Mouse (Mus musculus) stomach, embryonic 14.5 days (tissue): ENCODE measurements at regions not wholly inside any gene's neighbourhood (a gene's known extent, or its start where the extent isn't known, plus 50 kb on each side); places are given as distances from the start of the nearest gene placed in this dataset.
A peak's percentile ranks its signal among the peaks of the same experiment; 100 is the strongest.
"Not testable (repeated sequence)": the region's sequence is repeated elsewhere in the genome, so short reads cannot be mapped to it uniquely, and the experiment has no call there.

ENCODE experiments used
- ATAC-seq: fragments of 200-750 bp; cut with Nextera tagmentation; 2 replicates; pipeline ENCODE4 v1.8.0; 2017; ENCODE audit warnings: low read depth, moderate TSS enrichment; ENCODE audit not compliant: insufficient number of reproducible peaks, insufficient read depth, low FRiP score
- H3K27ac ChIP-seq: fragments of 300-500 bp; sonication (generic); 2 replicates; pipeline ENCODE4 v1.5.1; 2014; ENCODE audit warnings: mild to moderate bottlenecking, low read length, moderate library complexity, mixed read lengths
- H3K27me3 ChIP-seq: fragments of 300-500 bp; sonication (generic); 2 replicates; pipeline ENCODE4 v1.6.1; 2014; ENCODE audit warnings: low read length, control low read depth, mixed read lengths; ENCODE audit not compliant: control insufficient read depth, insufficient read depth
- H3K36me3 ChIP-seq: fragments of 300-500 bp; sonication (generic); 2 replicates; pipeline ENCODE4 v1.6.1; 2014; ENCODE audit warnings: mild to moderate bottlenecking, control low read depth, low read length, moderate library complexity, mixed read lengths; ENCODE audit not compliant: control insufficient read depth, insufficient read depth
- H3K4me1 ChIP-seq: fragments of 300-500 bp; sonication (generic); 2 replicates; pipeline ENCODE4 v1.6.1; 2014; ENCODE audit warnings: low read length, control low read depth, mixed read lengths; ENCODE audit not compliant: control insufficient read depth, insufficient read depth
- H3K4me2 ChIP-seq: fragments of 300-500 bp; sonication (generic); replicated peaks from 2 replicates; pipeline ENCODE4 v1.6.1; 2014; ENCODE audit warnings: low read depth, low read length, control low read depth
- H3K4me3 ChIP-seq: fragments of 300-500 bp; sonication (generic); 2 replicates; pipeline ENCODE4 v1.5.1; 2014; ENCODE audit warnings: low read depth, low read length, control low read depth
- H3K9ac ChIP-seq: fragments of 300-500 bp; sonication (generic); replicated peaks from 2 replicates; pipeline ENCODE4 v1.6.1; 2014; ENCODE audit warnings: low read depth, mild to moderate bottlenecking, control low read depth, low read length, moderate library complexity, mixed read lengths
- H3K9me3 ChIP-seq: fragments of 300-500 bp; sonication (generic); 2 replicates; pipeline ENCODE4 v1.6.1; 2016; ENCODE audit warnings: low read depth, low read length, control low read depth; ENCODE audit not compliant: control insufficient read depth
- WGBS: fragments of 180-500 bp; shearing (Covaris S2); extraction: QIAGEN DNeasy Blood & Tissue Kit; methylation state at CpG from one replicate; pipeline ENCODE4 v1.1.7; 2014; 5-methylcytosine and 5-hydroxymethylcytosine counted together

DNA sequence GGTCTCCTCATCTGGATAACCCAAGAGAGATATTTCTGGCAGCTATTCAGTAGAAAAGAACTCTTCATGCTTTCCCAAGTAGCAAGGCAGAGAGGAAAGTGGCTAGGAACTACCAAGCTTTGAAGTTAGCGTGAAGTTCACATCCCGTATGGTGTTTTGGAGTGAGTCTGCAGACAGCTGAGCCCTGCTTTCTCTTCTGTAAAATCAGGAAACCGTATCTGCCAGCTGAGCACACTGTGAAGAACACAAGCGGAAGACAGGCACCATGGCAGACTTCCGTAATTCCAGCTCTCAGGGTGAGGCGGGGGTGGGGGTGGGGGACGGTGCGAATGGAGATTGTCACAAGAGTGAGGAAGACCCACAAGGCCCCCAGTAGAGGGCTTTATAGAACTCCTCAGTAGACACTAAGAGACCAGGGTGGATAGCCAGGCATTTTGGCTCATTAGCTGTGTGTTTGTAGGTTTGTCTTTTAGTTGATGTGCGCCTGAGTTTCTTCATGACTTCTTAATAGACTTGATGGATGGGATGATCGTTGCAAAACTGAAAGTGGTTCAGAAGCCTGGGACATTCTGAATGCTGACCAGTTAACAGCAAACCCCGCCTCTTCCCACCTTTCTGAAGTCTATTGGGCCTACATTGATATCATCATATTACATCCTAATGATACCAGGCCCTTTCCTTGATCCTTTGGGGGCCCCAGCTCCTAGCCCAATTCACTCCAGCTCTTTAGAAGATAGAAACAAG is 287.4 kb downstream of the 4933412E24Rik start:
- no peak overlapping the region for H3K9ac ChIP-seq
- H3K4me1 ChIP-seq = no peaks in the 10 kb centered on the region
- H3K27ac ChIP-seq = no peak overlapping the region
- H3K9me3 ChIP-seq = no peaks in the 10 kb centered on the region
- no peaks in the 10 kb centered on the region for H3K36me3 ChIP-seq
- no peak overlapping the region for H3K4me2 ChIP-seq
- no peak overlapping the region for H3K4me3 ChIP-seq
- 77% methylated on average over 11 of the region's 11 CpGs for WGBS
- no peaks in the 10 kb centered on the region for H3K27me3 ChIP-seq
- ATAC-seq = no peak

DNA sequence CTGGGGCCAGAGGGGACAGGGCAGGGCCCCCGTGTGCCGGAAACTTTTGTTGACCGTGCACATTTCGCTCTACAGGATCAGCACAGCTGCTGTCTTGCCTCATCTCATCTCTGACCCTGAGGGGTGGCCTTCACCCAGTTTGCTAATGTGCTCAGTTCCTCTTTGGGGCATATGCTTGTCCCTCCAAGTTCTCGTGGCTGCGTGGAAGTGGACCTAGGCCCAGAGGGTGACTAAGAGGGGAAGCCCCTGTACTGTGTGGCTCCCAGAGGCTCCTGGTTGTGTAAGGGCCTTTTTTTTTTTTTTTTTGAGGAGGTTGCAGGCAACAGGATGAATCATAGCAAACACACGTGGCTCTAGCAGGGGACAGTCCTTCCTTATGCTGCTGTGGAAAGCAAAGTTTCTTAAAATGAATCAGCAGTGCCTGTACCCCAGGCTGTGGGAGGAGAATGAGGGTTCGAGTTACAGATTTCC is 288.2 kb downstream of the 4933412E24Rik start:
- H3K4me3 ChIP-seq = no peak overlapping the region
- H3K27me3 ChIP-seq = no peaks in the 10 kb centered on the region
- no peaks in the 10 kb centered on the region for H3K4me1 ChIP-seq
- no peaks in the 10 kb centered on the region for H3K36me3 ChIP-seq
- no peaks in the 10 kb centered on the region for H3K9me3 ChIP-seq
- WGBS = 60% methylated on average over 8 of the region's 8 CpGs
- H3K9ac ChIP-seq = no peak overlapping the region
- H3K4me2 ChIP-seq = no peak overlapping the region
- no peak overlapping the region for H3K27ac ChIP-seq
- peak; percentile 53; the same call in 1 of the 2 replicates for ATAC-seq

DNA sequence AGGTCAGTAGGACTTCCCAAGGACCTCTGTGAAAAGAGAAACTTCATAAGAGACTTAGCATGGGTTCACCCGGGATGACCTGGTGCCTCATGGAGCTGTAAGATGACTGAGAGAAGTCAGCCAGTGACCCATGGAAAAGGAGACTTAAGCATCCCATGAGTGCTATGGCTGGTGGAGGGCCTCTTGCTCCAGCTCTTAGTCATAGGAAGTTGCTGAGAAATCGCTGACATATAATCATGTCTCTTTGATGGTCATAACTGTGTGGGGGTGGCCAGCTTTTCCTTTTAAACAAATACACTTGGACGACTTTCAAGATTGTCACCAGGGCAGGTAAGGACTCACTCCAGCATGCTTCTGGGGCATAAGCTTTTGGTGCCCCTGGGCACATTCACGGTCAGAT is 290.5 kb downstream of the 4933412E24Rik start:
- no peaks in the 10 kb centered on the region for H3K9me3 ChIP-seq
- no peaks in the 10 kb centered on the region for H3K4me1 ChIP-seq
- no peak overlapping the region for H3K9ac ChIP-seq
- no peak for ATAC-seq
- H3K27me3 ChIP-seq = no peaks in the 10 kb centered on the region
- H3K36me3 ChIP-seq = no peaks in the 10 kb centered on the region
- WGBS = 88% methylated on average over 4 of the region's 4 CpGs
- no peak overlapping the region for H3K4me2 ChIP-seq
- no peak overlapping the region for H3K27ac ChIP-seq
- no peak overlapping the region for H3K4me3 ChIP-seq

DNA sequence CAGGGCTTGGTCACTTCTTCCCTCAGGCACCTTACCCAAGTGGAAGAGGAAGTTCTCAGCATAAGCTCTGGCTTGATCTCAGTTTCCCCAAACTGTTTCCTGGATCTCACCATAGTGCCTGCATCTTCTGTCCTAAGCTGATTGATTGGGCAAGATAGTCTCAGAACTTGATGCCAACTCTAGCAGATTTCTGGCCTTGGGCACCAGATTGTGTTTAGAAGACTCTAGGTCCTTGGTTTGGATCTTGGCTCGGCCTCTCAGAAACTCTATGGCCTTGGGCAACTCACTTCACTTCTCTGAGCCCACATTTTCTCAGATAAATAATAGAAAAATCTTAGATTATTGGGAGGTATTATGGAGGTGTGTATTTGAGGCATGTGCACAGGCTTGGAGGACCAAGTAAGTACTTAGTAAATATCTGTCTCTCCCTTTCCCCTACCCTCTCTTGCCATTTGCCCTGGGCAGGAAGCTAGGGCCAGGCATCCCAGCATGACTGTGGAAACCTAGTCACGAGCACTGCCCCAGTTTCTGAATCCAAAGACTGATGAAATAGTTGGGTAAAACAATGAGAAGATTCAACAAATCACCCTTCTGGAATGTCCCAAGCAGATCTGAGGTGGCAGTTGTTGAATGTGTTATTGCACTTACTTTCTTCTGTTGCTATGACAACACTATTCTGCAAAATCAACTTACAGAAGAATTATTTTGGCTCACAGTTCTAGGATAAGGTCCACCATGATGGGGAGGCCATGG is 293.6 kb downstream of the 4933412E24Rik start:
- Histone ChIP-seq H3K36me3 (no peaks in the 10 kb centered on the region), H3K4me2 (no peak overlapping the region), H3K4me3 (no peak overlapping the region), H3K4me1 (no peaks in the 10 kb centered on the region; the same call in 1 of the 2 replicates), H3K27me3 (no peaks in the 10 kb centered on the region), H3K9ac (no peak overlapping the region), H3K9me3 (no peaks in the 10 kb centered on the region), H3K27ac (no peak overlapping the region)
- ATAC-seq = no peak
- 83% methylated on average over 2 of the region's 2 CpGs for WGBS

DNA sequence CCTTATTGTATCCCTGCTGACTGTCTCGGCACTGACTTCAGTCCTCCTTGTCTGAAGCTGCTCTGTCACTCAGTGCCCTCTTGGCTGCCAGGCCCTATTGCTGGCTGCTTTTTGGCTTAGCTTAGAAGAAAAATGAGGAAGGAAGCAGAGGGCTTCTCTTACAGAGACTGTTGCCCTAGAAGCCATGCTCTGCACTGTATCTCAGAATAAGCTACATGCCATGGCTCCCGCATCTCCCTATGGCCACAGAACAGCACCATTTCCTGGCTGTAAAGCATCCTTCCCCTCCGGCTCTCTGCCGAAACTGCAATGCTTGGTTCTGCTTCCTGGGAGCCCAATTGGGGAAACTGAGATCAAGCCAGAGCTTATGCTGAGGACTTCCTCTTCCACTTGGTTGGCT is 295.0 kb downstream of the 4933412E24Rik start:
- no peaks in the 10 kb centered on the region for H3K36me3 ChIP-seq
- no peaks in the 10 kb centered on the region for H3K27me3 ChIP-seq
- no peaks in the 10 kb centered on the region; the same call in 1 of the 2 replicates for H3K4me1 ChIP-seq
- H3K9me3 ChIP-seq = no peaks in the 10 kb centered on the region
- no peak overlapping the region for H3K4me2 ChIP-seq
- H3K27ac ChIP-seq = no peak overlapping the region
- ATAC-seq = no peak
- H3K9ac ChIP-seq = no peak overlapping the region
- 83% methylated on average over 4 of the region's 4 CpGs for WGBS
- no peak overlapping the region for H3K4me3 ChIP-seq

DNA sequence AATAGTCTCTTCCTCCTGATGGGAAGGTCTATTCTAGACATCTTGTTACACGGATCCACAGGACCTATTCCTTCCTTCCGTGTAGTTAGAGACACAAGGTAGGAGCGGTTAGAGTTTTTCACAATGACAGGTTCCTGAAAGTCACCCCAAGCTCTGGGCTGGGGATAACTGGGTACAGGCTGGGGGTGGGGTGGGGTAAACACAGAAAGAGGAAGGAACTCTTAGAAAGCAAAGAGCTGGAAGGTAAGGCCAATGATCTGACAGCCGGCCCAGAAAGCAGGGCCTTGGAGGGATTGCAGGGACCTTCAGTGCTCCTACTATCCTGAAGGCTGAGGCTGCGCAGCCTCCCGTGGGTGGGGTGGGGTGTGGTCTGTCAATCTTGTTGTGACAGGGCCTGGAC is 295.4 kb downstream of the 4933412E24Rik start:
- H3K4me1 ChIP-seq = no peaks in the 10 kb centered on the region; the same call in 1 of the 2 replicates
- no peaks in the 10 kb centered on the region for H3K36me3 ChIP-seq
- H3K4me3 ChIP-seq = no peak overlapping the region
- no peaks in the 10 kb centered on the region for H3K9me3 ChIP-seq
- 84% methylated on average over 6 of the region's 6 CpGs for WGBS
- no peak overlapping the region for H3K4me2 ChIP-seq
- H3K27ac ChIP-seq = no peak overlapping the region
- H3K9ac ChIP-seq = no peak overlapping the region
- ATAC-seq = no peak
- no peaks in the 10 kb centered on the region for H3K27me3 ChIP-seq

DNA sequence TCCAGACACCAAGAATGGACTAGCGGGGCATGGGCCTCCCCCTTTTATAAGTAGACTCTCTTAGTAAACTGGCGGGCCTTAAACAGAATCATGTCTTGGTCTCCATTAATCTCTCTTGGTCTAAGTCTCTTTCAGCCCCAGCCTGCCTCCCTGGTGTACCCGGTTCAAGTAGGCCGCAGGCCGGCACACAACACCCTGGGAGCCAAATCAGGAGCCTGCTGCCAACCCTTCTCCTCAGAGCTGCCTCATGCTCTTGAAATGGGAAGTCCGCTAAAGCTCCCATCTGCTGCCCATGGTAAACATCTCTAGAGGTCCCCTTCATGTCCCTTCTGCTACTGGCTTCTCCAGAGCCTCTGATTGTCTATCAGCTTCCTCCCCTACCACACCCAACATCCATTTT is 296.3 kb downstream of the 4933412E24Rik start:
- Histone ChIP-seq H3K27ac (no peak overlapping the region), H3K4me3 (no peak overlapping the region), H3K9me3 (no peaks in the 10 kb centered on the region), H3K4me2 (no peak overlapping the region), H3K4me1 (no peaks in the 10 kb centered on the region; the same call in 1 of the 2 replicates), H3K9ac (no peak overlapping the region), H3K36me3 (no peaks in the 10 kb centered on the region), H3K27me3 (no peaks in the 10 kb centered on the region)
- WGBS = 91% methylated on average over 6 of the region's 6 CpGs
- no peak for ATAC-seq

DNA sequence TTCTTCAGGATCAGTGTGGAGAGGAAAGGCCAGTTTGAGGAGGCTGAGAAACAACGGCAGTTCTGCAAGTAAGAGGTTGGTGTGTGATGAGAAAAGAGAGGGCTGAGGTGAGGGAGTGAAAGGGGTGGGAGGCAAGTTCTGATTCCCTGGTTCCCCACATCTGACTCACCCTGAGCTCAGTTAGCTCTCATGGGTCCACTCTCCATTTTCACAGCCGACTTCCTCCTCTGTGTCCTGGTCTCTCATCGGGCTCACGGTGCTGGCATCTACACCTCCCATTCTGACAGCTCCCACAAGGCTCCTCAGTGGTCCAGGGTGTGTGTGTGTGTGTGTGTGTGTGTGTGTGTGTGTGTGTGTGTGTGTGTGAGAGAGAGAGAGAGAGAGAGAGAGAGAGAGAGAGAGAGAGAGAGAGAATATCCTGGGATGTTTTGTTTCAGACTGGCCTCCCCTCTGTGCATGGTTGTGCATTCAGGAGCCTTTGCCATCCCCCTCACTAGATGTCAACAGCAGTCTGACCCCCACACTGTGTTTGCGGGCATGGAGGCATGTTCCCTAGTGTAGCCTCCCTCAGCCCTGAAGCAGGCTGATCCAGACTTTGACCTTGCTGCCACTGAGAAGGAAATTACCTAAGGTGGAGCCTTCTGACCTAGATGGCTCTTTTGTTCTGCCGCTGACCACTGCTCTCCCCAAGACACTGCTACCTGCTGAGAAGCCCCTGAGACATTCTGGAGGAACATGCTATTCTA is 296.9 kb downstream of the 4933412E24Rik start:
- H3K9me3 ChIP-seq, H3K4me1 ChIP-seq, H3K27me3 ChIP-seq, H3K4me2 ChIP-seq, H3K27ac ChIP-seq, H3K9ac ChIP-seq, H3K4me3 ChIP-seq, ATAC-seq, H3K36me3 ChIP-seq: not testable (repeated sequence)
- 62% methylated on average over 6 of the region's 6 CpGs for WGBS
